Mouse (Mus musculus): Measurements from ENCODE around the gene Fads3. TPM values are rescaled to one million over a fixed set of nuclear protein-coding genes. Genes with fewer than 3 reads are reported as not detected.
A peak's percentile ranks its signal among the peaks of the same experiment; 100 is the strongest.

The Fads3 gene
- total RNA-seq, 1 experiment from 2014 or later: 3.4 TPM

DNA sequence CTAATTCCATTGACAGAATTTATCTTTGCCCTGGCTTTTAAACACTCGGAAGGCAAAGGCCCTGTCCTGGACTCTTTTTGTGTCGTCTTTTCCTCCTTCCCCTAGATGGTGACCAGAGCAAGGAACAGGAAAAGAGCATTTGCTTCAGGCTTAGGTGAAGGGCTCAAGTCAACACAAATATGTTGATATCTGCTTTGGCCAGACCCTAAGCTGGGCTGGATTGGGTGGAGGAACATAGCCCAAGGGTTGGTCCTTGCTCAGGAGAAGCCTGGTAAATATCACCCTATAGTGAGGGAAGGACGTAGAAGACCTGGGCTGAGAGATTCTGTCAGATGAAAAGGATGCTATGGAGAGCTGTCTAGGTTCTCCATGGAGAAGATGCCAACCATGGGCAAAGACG lies 25.2 kb upstream of the Fads3 start:
- no peak for ATAC-seq (replicated peaks in 1 of 2; ENCODE audit: insufficient read depth in 1 of 2, low FRiP score in 2 of 2, low TSS enrichment in 1 of 2, low read depth in 1 of 2, poor library complexity in 2 of 2, severe bottlenecking in 2 of 2)

GRCm38 (mm10) chr19:10017637-10018526 lies 23.5 kb upstream of the Fads3 start:
- ATAC-seq (replicated peaks in 1 of 2; ENCODE audit: insufficient read depth in 1 of 2, low FRiP score in 2 of 2, low TSS enrichment in 1 of 2, low read depth in 1 of 2, poor library complexity in 2 of 2, severe bottlenecking in 2 of 2): peak; percentile 74 to 84

GRCm38 (mm10) chr19:10018527-10018818 lies 22.9 kb upstream of the Fads3 start:
- ATAC-seq (replicated peaks in 1 of 2; ENCODE audit: insufficient read depth in 1 of 2, low FRiP score in 2 of 2, low TSS enrichment in 1 of 2, low read depth in 1 of 2, poor library complexity in 2 of 2, severe bottlenecking in 2 of 2): no peak

DNA sequence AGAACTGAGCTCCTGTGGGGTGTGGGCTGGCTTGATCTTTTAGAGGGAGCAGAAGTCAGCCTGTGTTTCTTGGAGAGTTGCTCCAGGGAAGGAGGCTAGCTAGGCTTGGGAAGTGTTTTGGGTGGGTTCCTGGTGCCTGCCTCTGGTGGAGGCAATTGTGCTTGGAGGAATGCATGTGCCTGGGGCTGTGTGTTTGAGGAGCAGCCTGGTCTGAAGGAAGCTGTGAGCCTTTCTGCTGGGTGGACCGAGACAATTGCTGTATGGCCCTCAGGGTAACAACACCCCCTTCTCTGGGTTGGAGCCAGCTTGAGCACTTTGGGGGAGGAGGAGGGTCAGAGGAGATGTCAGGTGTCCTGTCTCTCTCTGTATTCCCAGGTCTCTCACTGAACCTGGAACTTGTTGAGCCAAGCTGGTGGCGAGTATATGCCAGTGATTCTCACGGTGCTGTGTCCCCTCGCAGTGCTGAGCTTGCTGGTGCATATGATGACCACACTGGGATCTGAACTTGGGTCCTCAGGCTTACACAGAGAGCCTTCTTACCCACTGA lies 22.1 kb upstream of the Fads3 start:
- ATAC-seq (replicated peaks in 1 of 2; ENCODE audit: insufficient read depth in 1 of 2, low FRiP score in 2 of 2, low TSS enrichment in 1 of 2, low read depth in 1 of 2, poor library complexity in 2 of 2, severe bottlenecking in 2 of 2): no peak

DNA sequence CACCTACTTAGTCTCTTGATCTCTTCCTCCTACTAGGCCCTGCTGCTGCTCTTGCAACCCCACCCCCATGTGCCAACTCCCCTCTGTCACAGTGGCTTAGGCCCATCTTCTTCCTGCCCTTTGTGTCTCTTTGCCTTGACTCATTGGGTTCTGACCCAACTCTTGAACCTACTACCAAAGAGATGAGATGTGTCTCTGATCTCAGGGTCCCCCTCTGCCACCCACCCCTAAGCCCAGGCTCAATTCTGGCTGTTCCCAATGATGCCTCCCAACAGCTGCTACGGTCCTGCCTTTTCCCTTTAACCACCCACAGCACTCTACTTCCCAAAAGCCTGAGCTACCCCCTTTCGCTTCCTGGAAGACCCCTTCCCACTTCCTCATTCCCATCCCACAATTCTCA lies 19.4 kb upstream of the Fads3 start:
- no peak for ATAC-seq (replicated peaks in 1 of 2; ENCODE audit: insufficient read depth in 1 of 2, low FRiP score in 2 of 2, low TSS enrichment in 1 of 2, low read depth in 1 of 2, poor library complexity in 2 of 2, severe bottlenecking in 2 of 2)

DNA sequence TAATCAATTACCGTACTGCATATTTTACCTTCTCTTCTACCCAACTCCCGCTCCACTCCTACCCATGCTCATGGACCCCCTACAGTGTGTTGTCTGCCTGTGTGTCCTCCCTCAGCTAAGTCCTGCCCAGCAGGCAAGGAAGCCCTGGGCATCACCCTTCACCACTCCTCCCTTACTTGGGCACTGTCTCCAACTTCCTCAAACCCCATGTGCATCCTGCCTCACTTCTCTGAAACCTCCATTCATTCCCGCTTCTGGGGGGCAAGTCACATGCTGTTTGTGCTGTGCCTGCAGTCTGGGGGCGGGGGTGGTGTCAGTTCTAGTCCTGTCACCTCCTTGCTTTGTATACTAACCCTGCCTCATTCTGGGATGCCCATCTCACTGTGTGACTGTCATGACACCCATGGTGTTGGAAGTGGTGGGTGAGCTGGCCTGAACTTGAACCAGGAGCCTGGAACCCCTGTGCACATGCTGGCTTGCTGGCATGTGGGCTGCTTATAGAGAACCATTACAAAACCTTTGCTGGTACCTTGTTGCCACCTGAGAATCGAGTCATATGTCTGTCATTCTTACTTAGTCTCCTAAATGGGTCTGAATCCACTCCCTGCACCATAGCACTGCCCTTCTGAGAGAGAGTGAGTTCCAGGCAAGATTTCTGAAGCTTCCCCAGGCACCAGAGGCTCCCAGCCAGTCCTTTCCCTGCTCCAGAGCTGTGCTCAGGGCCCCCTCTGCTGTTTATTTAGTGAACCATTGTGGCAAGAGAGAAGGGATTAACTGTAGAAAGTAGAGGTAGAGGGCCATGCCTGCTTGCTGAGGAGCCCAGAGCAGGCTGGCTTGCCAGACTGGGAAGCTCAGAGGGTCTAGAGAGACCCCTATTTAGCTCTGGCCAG lies 18.7 kb upstream of the Fads3 start:
- peak; percentile 53 to 56 for ATAC-seq (replicated peaks in 1 of 2; ENCODE audit: insufficient read depth in 1 of 2, low FRiP score in 2 of 2, low TSS enrichment in 1 of 2, low read depth in 1 of 2, poor library complexity in 2 of 2, severe bottlenecking in 2 of 2)

GRCm38 (mm10) chr19:10023304-10023758 lies 18.0 kb upstream of the Fads3 start:
- ATAC-seq (replicated peaks in 1 of 2; ENCODE audit: insufficient read depth in 1 of 2, low FRiP score in 2 of 2, low TSS enrichment in 1 of 2, low read depth in 1 of 2, poor library complexity in 2 of 2, severe bottlenecking in 2 of 2): 0 out of 4 replicates have a peak, but pooled peaks of 1 of the 2 experiments have one; percentile 27

DNA sequence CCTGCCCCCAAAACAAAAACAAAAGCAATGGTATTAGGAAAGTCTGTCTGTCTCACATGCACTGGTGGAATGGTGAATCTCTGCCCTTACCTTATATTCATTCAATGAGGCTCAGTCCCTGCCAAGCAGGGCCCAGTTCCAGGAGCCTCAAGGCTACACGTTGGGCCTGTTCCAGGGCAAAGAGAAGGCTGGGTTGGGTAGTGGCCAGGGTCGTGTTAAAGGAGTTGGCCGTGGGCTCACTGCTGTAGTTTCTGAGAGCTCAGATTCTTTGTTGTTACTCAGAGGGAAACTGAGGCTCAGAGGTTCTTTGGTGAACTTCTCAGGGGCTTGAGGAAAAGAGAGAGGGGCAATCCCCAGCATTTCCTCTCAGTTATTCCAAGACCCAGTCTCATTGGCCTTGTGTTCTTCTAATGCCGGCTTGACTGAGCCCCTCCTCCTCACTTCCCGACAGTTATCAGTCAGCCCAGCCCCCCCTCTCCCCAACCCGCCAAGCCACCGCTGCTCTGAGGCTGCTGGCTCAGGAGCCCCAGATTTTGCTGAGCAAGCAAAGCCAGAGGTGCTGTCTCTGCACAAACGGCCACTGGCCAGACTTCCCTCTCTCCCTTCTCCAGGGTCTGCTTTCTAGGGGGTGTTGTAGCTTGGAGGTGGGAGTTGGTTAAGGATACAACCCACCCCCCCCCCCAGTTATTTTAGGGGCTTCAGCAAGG lies 16.0 kb upstream of the Fads3 start:
- ATAC-seq (replicated peaks in 1 of 2; ENCODE audit: insufficient read depth in 1 of 2, low FRiP score in 2 of 2, low TSS enrichment in 1 of 2, low read depth in 1 of 2, poor library complexity in 2 of 2, severe bottlenecking in 2 of 2): 0 out of 4 replicates have a peak, but pooled peaks have one; percentile 29 to 39

GRCm38 (mm10) chr19:10029746-10030145 lies 11.6 kb upstream of the Fads3 start:
- ATAC-seq (replicated peaks in 1 of 2; ENCODE audit: insufficient read depth in 1 of 2, low FRiP score in 2 of 2, low TSS enrichment in 1 of 2, low read depth in 1 of 2, poor library complexity in 2 of 2, severe bottlenecking in 2 of 2): no peak

DNA sequence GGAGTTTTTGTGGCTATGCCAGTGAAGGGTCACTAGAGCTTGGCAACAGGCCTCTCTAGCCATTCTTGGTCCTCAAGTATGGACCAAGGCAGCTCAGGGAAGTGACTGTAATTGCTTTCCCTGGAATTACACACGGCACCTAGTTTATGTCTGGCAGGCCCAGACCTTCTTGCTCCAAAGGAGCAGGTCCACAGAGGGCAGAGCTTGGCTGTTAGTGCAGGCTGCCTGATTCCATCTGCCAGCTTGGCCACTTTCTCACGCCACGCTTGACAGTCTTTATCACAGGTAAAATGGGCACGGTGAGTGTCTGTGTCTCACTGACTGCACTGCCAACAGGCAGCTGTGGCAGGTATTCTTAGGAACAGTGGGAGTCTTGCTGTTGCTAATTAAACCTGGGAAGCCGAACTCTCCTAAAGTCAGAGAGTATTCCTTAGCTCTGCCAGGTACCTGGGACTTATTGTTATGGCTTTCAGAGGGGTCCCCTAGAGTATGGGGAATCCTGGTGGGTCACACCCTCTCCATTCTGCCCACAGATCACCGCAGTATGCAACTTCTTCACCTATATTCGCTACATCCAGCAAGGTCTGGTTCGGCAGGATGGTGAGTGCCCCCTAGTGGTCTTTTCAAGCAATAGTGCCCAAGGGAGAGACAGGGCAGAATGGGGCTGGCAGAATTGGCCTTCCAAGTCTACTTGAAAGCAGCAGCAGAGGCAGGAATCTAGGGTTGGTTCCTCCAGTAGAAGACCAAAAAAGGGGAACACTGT lies 8.0 kb upstream of the Fads3 start:
- peak; percentile 65 to 72 for ATAC-seq (replicated peaks in 1 of 2; ENCODE audit: insufficient read depth in 1 of 2, low FRiP score in 2 of 2, low TSS enrichment in 1 of 2, low read depth in 1 of 2, poor library complexity in 2 of 2, severe bottlenecking in 2 of 2)

GRCm38 (mm10) chr19:10034356-10034755 lies 7.0 kb upstream of the Fads3 start:
- ATAC-seq (replicated peaks in 1 of 2; ENCODE audit: insufficient read depth in 1 of 2, low FRiP score in 2 of 2, low TSS enrichment in 1 of 2, low read depth in 1 of 2, poor library complexity in 2 of 2, severe bottlenecking in 2 of 2): no peak

DNA sequence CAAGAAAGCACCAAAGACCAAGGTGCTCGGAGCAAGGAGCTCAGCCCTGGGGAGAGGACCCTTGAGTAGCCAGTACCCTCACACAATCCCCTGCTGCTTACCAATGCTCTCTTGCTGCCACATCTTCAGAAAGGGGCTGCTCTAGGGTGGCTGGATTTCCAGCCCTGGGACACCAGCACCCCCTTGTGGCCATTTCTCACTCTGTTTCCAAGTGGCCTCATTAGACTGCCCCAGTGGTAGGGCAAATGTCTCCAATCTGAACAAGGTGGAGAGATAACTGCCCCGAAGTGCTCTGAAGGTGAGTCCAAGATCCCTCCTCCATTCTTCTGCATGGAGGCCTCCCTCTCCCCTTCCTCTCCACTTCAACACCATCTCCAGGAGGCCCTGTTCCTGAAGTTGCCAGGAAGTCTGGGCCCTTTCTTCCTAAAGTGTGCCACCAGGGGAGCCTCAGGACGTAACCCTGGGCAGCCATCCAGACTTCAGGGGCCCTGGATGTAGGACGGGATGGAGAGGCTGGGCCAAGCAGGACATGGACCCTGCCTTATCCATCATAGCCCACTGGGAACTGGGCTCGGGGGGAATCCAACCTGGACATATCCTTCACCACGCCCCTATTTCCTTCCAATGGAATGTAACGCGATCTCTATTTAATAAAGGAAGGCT lies 6.5 kb upstream of the Fads3 start:
- ATAC-seq (replicated peaks in 1 of 2; ENCODE audit: insufficient read depth in 1 of 2, low FRiP score in 2 of 2, low TSS enrichment in 1 of 2, low read depth in 1 of 2, poor library complexity in 2 of 2, severe bottlenecking in 2 of 2): peak; percentile 63 to 65; a peak in 3 of 4 replicates

DNA sequence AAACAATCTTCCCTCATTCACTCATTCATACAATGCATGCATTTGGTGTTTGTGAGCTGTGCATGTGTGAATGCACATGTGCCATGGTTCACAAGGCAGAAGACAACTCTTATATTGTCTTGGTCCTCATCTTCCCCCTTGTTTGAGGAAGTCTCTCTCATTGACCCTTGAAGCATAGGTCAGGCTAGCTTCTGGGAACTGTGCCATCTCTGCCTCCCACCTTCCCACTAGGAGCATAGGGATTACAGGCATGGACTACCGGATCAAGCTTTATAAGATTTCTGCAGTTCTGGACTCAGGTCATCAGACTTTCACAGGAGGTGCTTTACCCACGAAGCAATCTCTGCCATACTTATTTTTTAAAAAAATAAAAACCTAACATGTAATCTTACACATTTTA lies 3.8 kb upstream of the Fads3 start:
- ATAC-seq (replicated peaks in 1 of 2; ENCODE audit: insufficient read depth in 1 of 2, low FRiP score in 2 of 2, low TSS enrichment in 1 of 2, low read depth in 1 of 2, poor library complexity in 2 of 2, severe bottlenecking in 2 of 2): no peak

DNA sequence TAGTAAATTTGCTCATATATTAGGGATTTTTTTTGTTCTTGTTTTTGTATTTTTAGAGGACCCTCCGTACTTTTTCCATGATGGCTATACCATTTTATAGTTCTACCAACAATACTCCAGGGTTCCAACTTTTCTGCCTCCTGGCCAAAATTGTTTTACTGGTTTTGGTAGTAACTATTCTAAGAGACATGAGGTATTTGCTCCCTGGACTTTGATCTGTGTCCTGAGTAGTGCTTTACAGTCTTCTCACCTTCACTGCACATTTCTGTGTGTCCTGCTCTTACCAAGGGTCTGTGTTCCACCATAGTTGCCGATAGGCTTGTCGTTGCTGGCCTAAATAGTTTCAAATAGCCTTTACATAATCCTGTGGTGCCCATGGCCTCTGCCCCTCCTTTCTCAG lies 3.0 kb upstream of the Fads3 start:
- no peak for ATAC-seq (replicated peaks in 1 of 2; ENCODE audit: insufficient read depth in 1 of 2, low FRiP score in 2 of 2, low TSS enrichment in 1 of 2, low read depth in 1 of 2, poor library complexity in 2 of 2, severe bottlenecking in 2 of 2)

DNA sequence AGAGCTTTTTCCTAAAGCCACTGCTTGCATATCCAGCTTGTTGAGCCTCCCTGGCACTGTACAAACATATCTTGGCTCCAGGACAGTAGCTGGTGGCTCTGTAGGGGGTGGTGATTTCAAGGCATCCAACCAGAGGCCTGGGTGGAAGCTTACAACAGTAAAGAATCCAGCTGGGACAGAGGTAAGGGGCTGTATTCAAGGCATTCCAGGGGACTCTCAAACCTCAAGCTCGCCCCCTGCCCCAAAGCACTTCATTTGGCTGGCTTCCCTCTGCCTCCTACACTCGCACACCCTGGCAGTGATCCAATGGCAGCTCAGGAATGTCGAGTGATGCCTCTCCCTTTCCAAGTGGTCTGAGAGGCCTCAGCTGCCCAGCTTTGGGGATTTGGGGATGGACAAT lies 2.5 kb upstream of the Fads3 start:
- no peak for ATAC-seq (replicated peaks in 1 of 2; ENCODE audit: insufficient read depth in 1 of 2, low FRiP score in 2 of 2, low TSS enrichment in 1 of 2, low read depth in 1 of 2, poor library complexity in 2 of 2, severe bottlenecking in 2 of 2)

- no peak for ATAC-seq (replicated peaks in 1 of 2; ENCODE audit: insufficient read depth in 1 of 2, low FRiP score in 2 of 2, low TSS enrichment in 1 of 2, low read depth in 1 of 2, poor library complexity in 2 of 2, severe bottlenecking in 2 of 2)
Measured at GRCm38 (mm10) chr19:10039615-10040014, 1.8 kb upstream of the Fads3 start.

Measured in hematopoietic stem cell, adult 5-6 weeks (primary cell).